Mouse (Mus musculus): ENCODE measurements around the gene Als2cr12.

- TF ChIP-seq CTCF (IDR thresholded peaks at IDR 0.05; ENCODE audit: low read depth, low read length), result no peak
- TF ChIP-seq POLR2A (IDR thresholded peaks at IDR 0.05; ENCODE audit: borderline replicate concordance, low read depth, low read length), result no peak
Observed at GRCm38 (mm10) chr1:58739529-58739928, 43.7 kb upstream of the Als2cr12 start.

Data from bone marrow macrophage, adult 2 months (primary cell).